Mouse (Mus musculus): ENCODE measurements around the gene Gm36864. TPM values are rescaled to one million over a fixed set of nuclear protein-coding genes. Genes with fewer than 3 reads are reported as not detected.
"Not testable (repeated sequence)": the region's sequence is repeated elsewhere in the genome, so short reads cannot be mapped to it uniquely, and the experiment has no call there.

Gm36864 gene
- polyA plus RNA-seq (2016; fragmentation: Nextera tagmentation; extraction: Ambion mirVana): not detected in 2 replicates

DNA sequence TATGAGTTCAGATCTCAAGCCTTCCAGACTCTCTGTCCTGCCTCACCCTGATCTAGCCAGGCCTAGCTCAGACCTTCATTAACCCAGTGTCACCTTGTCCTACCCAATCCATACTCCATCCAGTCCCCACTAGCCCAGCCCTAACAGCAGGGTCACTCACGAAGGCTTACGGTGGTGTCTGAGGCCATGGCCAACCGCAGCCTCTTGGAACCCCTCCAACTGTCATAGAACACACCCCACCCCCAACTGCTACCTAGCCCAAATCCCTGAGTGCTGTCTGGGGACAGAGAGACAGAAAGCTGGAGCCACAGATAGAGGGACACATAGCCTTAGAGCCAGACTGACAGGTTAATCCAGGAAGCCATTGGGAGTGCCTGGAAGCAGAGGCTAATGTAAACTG lies at the start of gene Gm36864:
Gm36864 (plus strand) TSS at position 269 of the 400 bp plus-strand sequence.
- no peaks in the 10 kb centered on the region for H3K27me3 ChIP-seq (ENCODE audit: insufficient read depth, poor library complexity, severe bottlenecking)
- 77% methylated on average over 3 of the region's 3 CpGs for WGBS
- no peaks in the 10 kb centered on the region for H3K36me3 ChIP-seq
- no peak within 1 kb of the TSS for H3K27ac ChIP-seq
- H3K4me3 ChIP-seq: no peak within 1 kb of the TSS
- no peaks in the 10 kb centered on the region for H3K9me3 ChIP-seq
- H3K4me1 ChIP-seq: no peaks in the 10 kb centered on the region
- DNase-seq (ENCODE audit: low spot score): no peak

GRCm38 (mm10) chr7:44186516-44186915 lies 49.5 kb upstream of the Gm36864 start:
- H3K9me3 ChIP-seq; H3K36me3 ChIP-seq; H3K4me1 ChIP-seq; H3K27ac ChIP-seq; H3K27me3 ChIP-seq (ENCODE audit: insufficient read depth, poor library complexity, severe bottlenecking); H3K4me3 ChIP-seq; DNase-seq (ENCODE audit: low spot score): not testable (repeated sequence)
- WGBS: 68% methylated on average over 8 of the region's 8 CpGs

- H3K9me3 ChIP-seq; H3K4me1 ChIP-seq; H3K4me3 ChIP-seq; H3K36me3 ChIP-seq; H3K27ac ChIP-seq; H3K27me3 ChIP-seq (ENCODE audit: insufficient read depth, poor library complexity, severe bottlenecking); DNase-seq (ENCODE audit: low spot score): not testable (repeated sequence)
Observed at GRCm38 (mm10) chr7:44187936-44188335, 48.0 kb upstream of the Gm36864 start, which contains the start of gene Klk1b24. Klk1b24 (plus strand) TSS chr7:44188236.

- not testable (repeated sequence) for DNase-seq (ENCODE audit: low spot score); H3K9me3 ChIP-seq; H3K27ac ChIP-seq; H3K4me1 ChIP-seq; H3K36me3 ChIP-seq; H3K27me3 ChIP-seq (ENCODE audit: insufficient read depth, poor library complexity, severe bottlenecking); H3K4me3 ChIP-seq
- WGBS: 80% methylated on average over 1 of the region's 1 CpGs
Observed at GRCm38 (mm10) chr7:44193466-44193865, 42.5 kb upstream of the Gm36864 start.

GRCm38 (mm10) chr7:44197891-44198290 lies 38.1 kb upstream of the Gm36864 start, which contains the start of gene Klk1b3:
Klk1b3 (plus strand) TSS chr7:44198191.
- no peak within 1 kb of the TSS for H3K4me3 ChIP-seq
- H3K9me3 ChIP-seq: no peaks in the 10 kb centered on the region
- 57% methylated on average over 3 of the region's 3 CpGs for WGBS
- H3K27me3 ChIP-seq (ENCODE audit: insufficient read depth, poor library complexity, severe bottlenecking): no peaks in the 10 kb centered on the region
- no peak for DNase-seq (ENCODE audit: low spot score)
- no peaks in the 10 kb centered on the region for H3K36me3 ChIP-seq
- H3K27ac ChIP-seq: no peak within 1 kb of the TSS
- H3K4me1 ChIP-seq: no peaks in the 10 kb centered on the region

DNA sequence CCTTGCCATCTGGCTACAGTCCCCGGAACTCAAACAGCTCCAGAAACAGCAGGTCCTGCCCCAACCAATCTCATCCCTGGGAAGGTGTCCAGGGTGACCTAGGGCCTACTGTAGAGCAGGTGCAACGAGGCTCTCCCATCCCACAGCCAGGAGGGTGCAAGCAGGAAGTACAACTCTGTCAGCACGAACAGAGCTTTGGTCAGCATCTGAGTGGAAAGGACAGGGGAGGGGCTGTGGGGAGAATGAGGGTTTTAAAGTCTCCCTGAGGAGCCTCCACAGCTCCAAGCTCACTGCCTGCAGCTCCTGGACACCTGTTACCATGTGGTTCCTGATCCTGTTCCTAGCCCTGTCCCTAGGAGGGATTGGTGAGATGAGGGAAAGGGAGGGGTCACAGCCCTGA lies 28.8 kb upstream of the Gm36864 start, which contains the start of gene Klk1b4:
Klk1b4 (plus strand) TSS at position 301 of the 400 bp plus-strand sequence.
- not testable (repeated sequence) for H3K27me3 ChIP-seq (ENCODE audit: insufficient read depth, poor library complexity, severe bottlenecking); H3K9me3 ChIP-seq; DNase-seq (ENCODE audit: low spot score); H3K4me3 ChIP-seq; H3K4me1 ChIP-seq; H3K27ac ChIP-seq; H3K36me3 ChIP-seq
- WGBS: 58% methylated on average over 3 of the region's 3 CpGs

- DNase-seq (ENCODE audit: low spot score): no peak
- H3K27ac ChIP-seq: no peak overlapping the region
- no peaks in the 10 kb centered on the region for H3K27me3 ChIP-seq (ENCODE audit: insufficient read depth, poor library complexity, severe bottlenecking)
- no peaks in the 10 kb centered on the region for H3K36me3 ChIP-seq
- 72% methylated on average over 3 of the region's 3 CpGs for WGBS
- H3K9me3 ChIP-seq: no peaks in the 10 kb centered on the region
- no peaks in the 10 kb centered on the region for H3K4me1 ChIP-seq
- H3K4me3 ChIP-seq: no peak overlapping the region
Observed at GRCm38 (mm10) chr7:44208307-44208706, 27.7 kb upstream of the Gm36864 start.

DNA sequence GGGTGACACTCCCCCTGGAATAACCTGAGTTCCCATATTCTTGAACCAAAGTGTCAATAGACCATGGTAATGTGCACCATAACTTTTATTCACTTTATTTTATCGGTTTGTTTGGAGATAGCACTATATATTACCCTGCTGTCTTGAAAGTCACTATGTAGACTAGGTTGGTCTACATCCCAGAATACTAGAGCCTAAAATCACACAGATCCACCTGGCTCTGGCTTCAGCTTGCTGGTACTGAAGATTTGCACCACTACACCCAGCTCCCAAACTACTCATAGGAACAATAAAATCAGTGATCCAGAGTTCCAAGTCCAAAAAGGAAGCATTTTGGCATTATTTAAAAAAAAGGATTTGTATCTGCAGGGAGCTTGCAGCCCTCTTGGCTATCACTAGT lies 20.3 kb upstream of the Gm36864 start, which contains the start of gene Klk1b5:
Klk1b5 (plus strand) TSS at position 301 of the 400 bp plus-strand sequence.
- DNase-seq (ENCODE audit: low spot score): no peak
- Histone ChIP-seq H3K36me3 (no peaks in the 10 kb centered on the region), H3K27me3 (ENCODE audit: insufficient read depth, poor library complexity, severe bottlenecking) (0 out of 2 replicates have a peak, but pooled peaks cover 13% of the 10 kb centered on the region), H3K4me1 (no peaks in the 10 kb centered on the region), H3K4me3 (no peak within 1 kb of the TSS), H3K27ac (no peak within 1 kb of the TSS), H3K9me3 (no peaks in the 10 kb centered on the region)
- WGBS: 86% methylated on average over 1 of the region's 1 CpGs

DNA sequence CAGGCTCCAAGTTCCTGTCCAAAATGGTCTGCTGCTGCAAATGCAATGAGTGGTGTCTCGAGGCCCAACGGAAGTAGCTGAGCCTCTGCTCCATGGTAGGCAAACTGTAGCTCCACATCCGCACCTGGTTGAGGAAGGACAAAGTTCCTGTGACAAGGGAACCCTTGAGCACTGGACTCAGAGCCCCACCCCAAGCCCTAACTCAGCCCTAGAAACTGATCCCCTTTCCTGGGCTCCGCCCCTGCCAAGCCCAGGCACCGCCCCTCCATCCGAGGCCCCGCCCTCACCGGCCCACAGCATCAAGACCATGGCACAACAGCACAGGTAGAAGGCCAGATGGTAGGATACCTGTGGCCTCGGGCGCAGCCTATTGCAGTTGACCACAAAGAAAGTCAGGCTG lies 14.4 kb upstream of the Gm36864 start:
- not testable (repeated sequence) for H3K4me3 ChIP-seq; H3K27ac ChIP-seq; H3K36me3 ChIP-seq; H3K4me1 ChIP-seq; DNase-seq (ENCODE audit: low spot score); H3K9me3 ChIP-seq
- WGBS: 46% methylated on average over 8 of the region's 10 CpGs
- H3K27me3 ChIP-seq (ENCODE audit: insufficient read depth, poor library complexity, severe bottlenecking): 0 out of 2 replicates have a peak, but pooled peaks cover 11% of the 10 kb centered on the region

DNA sequence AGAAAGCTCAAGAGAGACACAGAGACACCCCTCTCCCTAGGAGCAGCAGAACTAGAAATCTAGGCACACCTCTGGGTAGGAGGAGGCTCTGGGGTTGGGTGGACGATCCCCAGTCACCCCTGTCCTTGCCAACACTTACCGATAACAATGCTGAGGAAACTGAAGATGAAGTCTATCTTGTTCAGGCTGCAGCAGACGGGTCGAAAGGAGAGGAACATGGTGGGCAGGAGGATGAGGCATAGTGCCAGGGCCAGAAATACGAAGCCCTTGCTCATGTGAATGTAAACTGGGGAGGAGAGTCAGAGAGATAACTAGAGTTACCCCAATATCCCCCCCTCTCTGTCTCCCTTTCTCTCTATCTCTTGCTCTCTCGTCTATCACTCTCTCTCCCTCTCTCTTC lies 13.6 kb upstream of the Gm36864 start:
- 66% methylated on average over 6 of the region's 6 CpGs for WGBS
- H3K4me1 ChIP-seq; H3K27me3 ChIP-seq (ENCODE audit: insufficient read depth, poor library complexity, severe bottlenecking); DNase-seq (ENCODE audit: low spot score); H3K36me3 ChIP-seq; H3K27ac ChIP-seq; H3K9me3 ChIP-seq; H3K4me3 ChIP-seq: not testable (repeated sequence)

DNA sequence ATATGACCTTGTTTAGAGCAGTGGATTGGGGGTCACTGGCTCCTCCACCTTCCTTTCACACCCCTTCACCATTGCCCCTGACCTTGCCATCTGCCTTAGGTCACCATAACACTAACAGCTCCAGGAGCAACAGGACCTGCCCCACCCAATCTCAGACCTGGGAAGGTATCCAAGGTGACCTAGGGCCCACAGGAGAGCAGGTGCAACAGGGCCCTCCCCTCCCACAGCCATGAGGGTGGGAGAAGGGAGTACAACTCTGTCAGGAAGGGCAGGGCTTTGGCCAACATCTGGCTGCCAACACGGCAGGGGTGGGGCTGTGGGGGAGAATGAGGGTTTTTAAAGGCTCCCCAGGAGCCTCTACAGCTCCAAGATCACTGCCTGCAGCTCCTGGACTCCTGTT lies 10.9 kb upstream of the Gm36864 start, which contains the start of gene Klk1:
Klk1 (plus strand) TSS at position 285 of the 400 bp plus-strand sequence.
- Histone ChIP-seq H3K27ac (no peak within 1 kb of the TSS), H3K27me3 (ENCODE audit: insufficient read depth, poor library complexity, severe bottlenecking) (no peaks in the 10 kb centered on the region), H3K4me3 (no peak within 1 kb of the TSS), H3K9me3 (no peaks in the 10 kb centered on the region), H3K36me3 (no peaks in the 10 kb centered on the region), H3K4me1 (peaks cover 3% of the 10 kb centered on the region; the same call in 1 of the 2 replicates)
- WGBS: 31% methylated on average over 1 of the region's 1 CpGs
- DNase-seq (ENCODE audit: low spot score): no peak

DNA sequence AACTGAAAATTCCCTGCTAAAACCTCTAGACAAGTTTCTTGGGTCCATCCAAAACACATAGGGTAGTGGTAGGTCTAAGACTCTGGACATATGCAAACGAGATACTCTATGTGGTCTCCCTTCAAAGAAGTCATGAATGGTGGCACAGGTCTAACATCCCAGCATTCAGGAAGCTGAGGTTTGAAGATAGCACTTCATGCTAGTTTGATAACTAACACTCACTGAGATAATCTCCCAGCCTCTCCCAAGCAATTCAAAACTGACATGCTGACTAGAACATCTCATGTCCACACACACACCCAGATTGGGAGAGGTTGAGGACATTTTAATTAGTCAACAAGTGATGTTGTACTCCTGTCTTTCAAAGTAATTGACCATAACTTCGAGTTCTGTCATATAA lies 3.9 kb downstream of the Gm36864 start:
- Histone ChIP-seq H3K4me1 (no peaks in the 10 kb centered on the region), H3K36me3 (no peaks in the 10 kb centered on the region), H3K9me3 (no peaks in the 10 kb centered on the region), H3K27ac (no peak overlapping the region), H3K4me3 (no peak overlapping the region), H3K27me3 (ENCODE audit: insufficient read depth, poor library complexity, severe bottlenecking) (no peaks in the 10 kb centered on the region)
- DNase-seq (ENCODE audit: low spot score): no peak
- WGBS: 63% methylated on average over 2 of the region's 2 CpGs

DNA sequence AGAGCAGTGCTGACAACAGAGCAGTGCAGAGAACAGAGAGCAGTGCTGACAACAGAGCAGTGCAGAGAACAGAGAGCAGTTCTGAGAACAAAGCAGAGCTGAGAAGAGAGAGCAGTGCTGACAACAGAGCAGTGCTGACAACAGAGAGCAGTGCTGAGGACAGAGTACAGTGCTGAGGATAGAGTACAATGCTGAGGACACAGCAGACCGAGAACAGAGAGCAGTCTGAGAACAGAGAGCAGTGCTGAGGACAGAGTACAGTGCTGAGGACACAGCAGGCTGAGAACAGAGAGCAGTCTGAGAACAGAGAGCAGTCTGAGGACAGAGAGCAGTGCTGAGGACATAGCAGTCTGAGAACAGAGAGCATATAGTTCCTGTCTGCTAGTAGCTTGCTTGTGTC lies 4.7 kb downstream of the Gm36864 start:
- peaks cover 7% of the 10 kb centered on the region for H3K4me1 ChIP-seq
- no peak for DNase-seq (ENCODE audit: low spot score)
- WGBS: 33% methylated on average over 1 of the region's 1 CpGs
- H3K9me3 ChIP-seq: no peaks in the 10 kb centered on the region
- H3K27ac ChIP-seq: no peak overlapping the region
- no peaks in the 10 kb centered on the region for H3K27me3 ChIP-seq (ENCODE audit: insufficient read depth, poor library complexity, severe bottlenecking)
- H3K36me3 ChIP-seq: no peaks in the 10 kb centered on the region
- no peak overlapping the region for H3K4me3 ChIP-seq

DNA sequence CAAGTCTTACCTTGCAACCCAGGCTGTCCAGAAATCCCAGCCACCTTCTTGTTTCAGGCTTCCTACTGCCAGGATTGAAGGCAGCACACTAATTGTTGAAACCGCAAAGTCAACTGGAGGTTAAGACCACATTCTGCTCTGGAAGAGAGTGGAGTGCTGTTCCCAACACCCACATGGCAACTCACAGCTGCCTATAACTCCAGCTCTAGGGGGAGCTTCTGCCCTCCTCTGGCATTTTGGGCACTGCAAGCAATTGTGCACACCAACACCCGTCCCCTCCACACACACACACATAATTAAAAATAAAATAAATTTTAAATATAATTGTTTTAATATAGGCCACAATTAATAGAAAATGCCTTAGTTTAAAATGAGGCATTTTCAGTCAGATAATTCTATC lies 5.2 kb downstream of the Gm36864 start:
- H3K27ac ChIP-seq: no peak overlapping the region
- H3K4me3 ChIP-seq: no peak overlapping the region
- no peak for DNase-seq (ENCODE audit: low spot score)
- no peaks in the 10 kb centered on the region for H3K27me3 ChIP-seq (ENCODE audit: insufficient read depth, poor library complexity, severe bottlenecking)
- no peaks in the 10 kb centered on the region for H3K9me3 ChIP-seq
- 62% methylated on average over 2 of the region's 2 CpGs for WGBS
- no peaks in the 10 kb centered on the region for H3K36me3 ChIP-seq
- peaks cover 7% of the 10 kb centered on the region for H3K4me1 ChIP-seq

Measured in heart, embryonic 10.5 days (tissue).